Mouse (Mus musculus) CD4-positive, CD25-positive, alpha-beta regulatory T cell, adult 4 months (primary cell): Measurements from ENCODE around the gene Faf2. TPM values are rescaled to one million over a fixed set of nuclear protein-coding genes. Genes with fewer than 3 reads are reported as not detected.
"Not testable (repeated sequence)": the region's sequence is repeated elsewhere in the genome, so short reads cannot be mapped to it uniquely, and the experiment has no call there.

Experiments
- ATAC-seq: one replicate; pipeline ENCODE4 v1.8.0; 2017
- polyA plus RNA-seq, 2 experiments: library from polyadenylated mRNA; unstranded; fragments of 100-300 nt; shearing (Covaris generic); gene quantifications; one replicate each; pipeline ENCODE4 v1.2.1; 2017

The Faf2 gene
- polyA plus RNA-seq, 2 experiments from 2014 or later, result 86.1 to 109 TPM

DNA sequence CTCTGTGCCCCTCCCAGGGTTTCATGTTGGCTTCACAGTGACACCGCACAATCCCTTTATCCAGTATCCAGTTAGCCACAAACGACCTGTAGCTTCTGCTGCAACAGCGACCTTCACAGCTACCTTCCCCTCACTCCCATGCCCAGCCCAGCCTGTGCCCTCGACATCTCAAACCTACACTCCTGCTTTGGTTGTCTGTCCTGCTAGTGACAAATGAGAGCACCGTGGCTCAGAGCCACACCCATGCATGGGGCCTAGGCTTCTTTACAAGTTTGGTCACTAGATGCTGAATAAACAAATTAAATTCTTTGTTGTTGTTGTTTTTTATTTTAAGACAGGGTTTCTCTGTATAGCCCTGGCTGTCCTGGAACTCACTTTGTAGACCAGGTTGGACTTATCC, 14.4 kb upstream of the Faf2 start:
- ATAC-seq, result no peak

GRCm38 (mm10) chr13:54608002-54608401, 13.6 kb upstream of the Faf2 start:
- ATAC-seq, result no peak

- no peak for ATAC-seq
These were observed 12.9 kb upstream of the Faf2 start for GRCm38 (mm10) chr13:54608666-54609065.

GRCm38 (mm10) chr13:54609301-54609700, 12.3 kb upstream of the Faf2 start:
- ATAC-seq, result no peak

DNA sequence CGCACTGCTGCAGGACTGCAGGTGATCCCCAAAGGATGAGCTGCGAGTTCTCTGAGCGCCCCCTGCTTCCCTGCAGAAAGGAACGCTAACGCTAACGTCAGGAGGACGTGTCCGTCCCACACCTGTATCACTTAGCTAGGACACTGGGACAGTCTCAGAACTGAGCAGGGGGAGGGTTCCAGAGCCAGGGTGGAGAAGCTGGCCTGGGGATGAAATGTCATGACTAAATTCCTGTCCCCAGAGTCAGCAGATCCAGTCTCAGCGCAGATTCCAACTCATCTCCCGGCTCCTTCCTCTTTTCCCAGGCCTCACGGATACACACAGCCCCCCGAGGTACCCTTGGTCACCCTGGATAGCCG, 11.0 kb upstream of the Faf2 start:
- no peak for ATAC-seq

DNA sequence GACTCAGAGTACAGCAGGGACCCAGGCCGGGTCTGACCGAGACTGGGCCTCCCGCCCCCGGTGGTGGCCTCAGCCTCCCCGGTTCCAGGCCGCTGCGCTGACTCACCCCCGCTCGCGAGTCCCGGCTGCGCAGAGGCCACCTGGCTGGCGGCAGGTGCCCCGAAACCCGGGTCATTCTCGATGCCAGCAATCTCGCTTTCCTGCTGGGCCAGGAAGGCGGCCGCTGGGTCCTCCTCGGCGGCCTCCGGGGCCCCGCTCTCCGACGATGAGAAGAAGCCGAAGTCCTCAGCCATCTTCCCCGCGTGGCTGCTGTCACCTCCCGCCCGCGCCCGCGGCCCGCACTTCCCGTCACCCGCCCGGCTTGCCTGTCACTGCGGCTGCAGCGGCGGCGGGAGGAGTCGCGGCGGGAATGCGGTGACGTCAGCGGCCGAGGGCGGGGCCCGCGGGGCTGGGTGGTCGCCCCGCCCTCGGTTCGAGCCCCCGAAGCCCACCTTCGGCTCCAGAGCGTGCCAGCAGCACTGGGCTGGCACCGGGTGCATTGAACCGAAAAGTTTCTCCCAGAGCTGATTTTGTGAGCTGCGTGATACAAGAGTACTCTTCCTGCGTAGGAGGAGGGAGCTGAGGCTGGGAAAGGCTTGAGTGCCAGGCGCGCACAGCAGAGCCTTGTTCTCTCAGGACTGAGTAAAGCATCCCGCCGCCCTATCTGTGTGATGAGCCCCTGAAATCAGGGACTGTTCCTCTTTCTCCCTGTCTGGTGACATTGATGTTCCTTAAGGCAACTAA, 10.4 kb upstream of the Faf2 start, which contains the start of gene Cltb:
Gene Cltb, minus strand, starts transcription at position 373 of the 783 bp plus-strand sequence.
- peak; percentile 82 for ATAC-seq

DNA sequence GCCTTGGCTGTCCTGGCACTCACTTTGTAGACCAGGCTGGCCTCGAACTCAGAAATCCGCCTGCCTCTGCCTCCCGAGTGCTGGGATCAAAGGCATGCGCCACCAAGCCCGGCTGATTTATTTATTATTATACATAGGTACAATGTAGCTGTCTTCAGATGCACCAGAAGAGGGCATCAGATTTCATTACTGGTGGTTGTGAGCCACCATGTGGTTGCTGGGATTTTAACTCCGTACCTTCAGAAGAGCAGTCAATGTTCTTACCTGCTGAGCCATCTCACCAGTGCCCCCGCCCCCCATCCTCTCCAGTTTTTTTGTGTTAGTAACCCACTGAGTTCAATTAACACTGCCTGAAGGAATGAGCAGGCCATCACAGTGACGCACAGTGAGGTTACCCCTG, 8.4 kb upstream of the Faf2 start:
- not testable (repeated sequence) for ATAC-seq

DNA sequence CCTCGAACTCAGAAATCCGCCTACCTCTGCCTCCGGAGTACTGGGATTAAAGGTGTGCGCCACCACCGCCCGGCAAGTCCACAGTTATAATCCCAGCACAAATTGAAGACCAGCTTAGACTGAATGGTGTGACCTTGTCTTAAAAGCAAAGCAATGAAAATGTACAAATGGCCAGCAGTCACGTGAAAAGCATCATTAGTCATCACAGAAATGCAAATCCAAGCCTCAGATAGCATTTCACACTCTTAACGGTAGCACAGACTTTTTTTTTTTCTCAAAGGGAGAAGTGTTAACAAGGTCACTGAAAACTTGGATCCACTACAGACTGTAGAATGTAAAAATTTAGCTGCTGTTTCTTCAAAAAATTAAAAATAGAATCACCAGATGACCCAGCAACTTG, 5.3 kb upstream of the Faf2 start:
- no peak for ATAC-seq

GRCm38 (mm10) chr13:54616998-54617397, 4.6 kb upstream of the Faf2 start:
- no peak for ATAC-seq

DNA sequence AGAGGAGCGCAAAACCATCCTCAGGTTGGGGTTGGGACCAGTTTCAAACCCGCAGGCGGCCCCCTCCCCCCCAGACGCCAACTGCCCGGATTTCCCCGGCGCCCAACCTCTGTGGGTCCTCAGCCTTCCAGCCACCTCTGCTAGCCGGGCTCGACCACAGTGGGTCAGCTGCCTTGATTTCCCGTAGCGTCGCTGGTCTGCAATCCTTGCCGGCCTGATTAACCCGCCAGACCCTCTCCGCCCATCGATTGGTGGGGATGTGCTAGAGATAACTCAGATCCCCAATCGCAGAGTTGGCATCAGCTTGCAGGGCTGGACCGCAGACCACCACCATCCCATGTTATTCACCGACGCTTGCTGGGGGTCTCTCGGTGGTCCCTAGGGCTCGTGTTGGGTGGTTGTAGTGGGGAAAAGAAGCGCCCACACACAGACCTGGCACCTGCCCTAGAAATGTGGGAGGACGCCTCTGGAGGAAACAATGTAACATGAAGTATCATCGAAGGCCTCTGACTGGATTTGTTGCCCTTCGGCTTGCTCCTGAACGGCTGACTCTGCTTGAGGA, 457 bp downstream of the Faf2 start:
- peak; percentile 36 for ATAC-seq

DNA sequence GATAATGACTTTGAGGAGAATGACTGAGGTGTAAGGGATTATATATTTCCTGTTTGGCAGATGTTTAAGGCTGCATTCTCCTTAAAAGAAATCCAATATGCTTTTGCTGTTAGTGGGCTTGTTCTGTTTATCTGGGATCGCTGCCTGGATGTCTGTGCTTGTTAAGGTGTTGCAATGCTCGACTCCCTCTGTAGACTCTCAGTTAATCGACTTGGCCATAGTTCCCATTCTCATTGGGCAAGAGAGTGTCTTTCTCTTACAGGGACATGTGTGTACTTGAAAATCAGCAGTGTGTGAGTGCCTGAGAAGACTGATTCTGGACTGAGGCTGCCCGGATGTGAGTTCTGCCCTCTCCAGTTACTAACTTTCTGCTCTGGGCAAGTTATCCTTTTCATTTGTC, 7.5 kb downstream of the Faf2 start:
- ATAC-seq, result no peak

DNA sequence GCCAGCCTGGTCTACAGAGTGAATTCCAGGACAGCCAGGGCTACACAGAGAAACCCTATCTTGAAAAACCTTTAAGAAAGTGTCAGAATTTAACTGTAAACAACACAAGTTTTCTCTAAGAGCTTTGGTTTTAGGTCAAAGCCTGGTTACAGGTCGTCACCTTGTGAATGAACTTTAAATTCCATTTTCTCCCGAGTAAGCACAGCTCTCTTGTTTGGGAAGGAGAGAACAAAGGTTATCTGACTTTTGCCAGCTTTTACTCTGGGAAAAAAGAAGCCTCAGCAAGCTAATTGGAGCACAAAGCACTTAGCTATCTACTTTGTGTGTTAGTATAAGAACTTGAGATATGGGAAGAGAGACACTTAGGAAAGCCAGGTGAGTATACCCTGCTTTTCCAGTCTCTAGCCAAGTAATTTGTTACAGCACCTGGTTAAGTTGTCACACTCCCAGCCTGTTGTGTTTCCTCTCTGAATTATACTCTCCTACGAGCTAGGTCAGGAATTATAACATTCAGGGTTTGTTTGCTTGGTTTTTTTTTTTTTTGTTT, 11.2 kb downstream of the Faf2 start:
- no peak for ATAC-seq

GRCm38 (mm10) chr13:54635011-54635410, 13.4 kb downstream of the Faf2 start:
- no peak for ATAC-seq

GRCm38 (mm10) chr13:54650461-54650860, 28.9 kb downstream of the Faf2 start:
- ATAC-seq, result no peak

DNA sequence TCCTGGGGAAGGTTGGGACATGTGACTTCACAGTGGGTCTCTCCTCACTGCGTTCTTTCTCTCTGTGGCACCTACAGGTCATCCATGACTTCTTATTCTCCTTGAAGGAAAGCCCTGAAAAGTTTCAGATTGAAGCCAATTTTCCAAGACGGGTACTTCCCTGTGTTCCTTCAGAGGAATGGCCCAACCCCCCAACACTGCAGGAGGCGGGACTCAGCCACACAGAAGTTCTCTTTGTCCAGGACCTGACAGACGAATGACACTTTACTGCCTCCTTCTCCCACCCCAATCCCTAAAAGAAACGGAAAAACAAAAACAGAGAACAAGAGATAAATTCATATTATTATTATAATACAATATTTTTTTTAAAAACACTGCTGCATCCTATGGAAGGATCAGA, 39.3 kb downstream of the Faf2 start:
- no peak for ATAC-seq

DNA sequence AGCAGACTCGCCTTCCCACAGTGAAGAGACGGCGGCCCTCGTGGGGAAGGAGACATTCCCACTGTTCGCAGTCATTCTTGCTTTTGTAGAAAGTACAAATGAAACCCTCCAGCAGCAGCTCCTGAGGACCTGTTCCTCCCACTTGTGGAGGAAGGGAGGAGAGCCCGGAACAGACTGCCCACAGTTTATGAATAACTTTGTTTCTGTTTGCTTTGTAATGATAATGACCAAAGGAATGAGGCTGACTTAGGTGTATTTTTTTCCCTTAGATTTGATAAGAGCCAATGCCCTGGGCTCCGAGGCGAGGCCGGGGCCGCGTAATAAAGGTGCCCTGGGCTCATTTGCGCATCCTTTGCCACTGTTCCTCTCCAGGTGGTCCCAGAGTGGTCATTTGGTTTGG, 39.8 kb downstream of the Faf2 start:
- no peak for ATAC-seq

DNA sequence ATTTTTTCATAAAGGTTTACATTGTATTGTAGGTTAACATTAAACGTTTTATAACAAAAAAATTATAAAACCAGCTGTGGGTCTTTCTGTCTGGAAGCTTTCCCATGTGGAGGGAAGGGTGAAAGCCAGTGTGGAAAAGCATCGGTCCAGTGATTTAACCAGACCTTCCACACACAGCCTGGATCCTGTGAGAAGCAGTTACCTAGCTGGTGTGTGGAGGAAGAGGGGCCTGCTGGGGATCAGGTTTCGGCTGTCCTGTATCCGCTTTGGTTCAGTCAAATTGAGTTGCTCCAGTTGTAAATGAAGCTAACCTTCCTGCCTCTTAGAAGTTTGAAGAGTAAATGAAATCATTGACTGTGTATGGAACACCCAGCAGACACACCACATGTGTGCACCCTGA, 42.4 kb downstream of the Faf2 start:
- no peak for ATAC-seq

GRCm38 (mm10) chr13:54664509-54664908, 42.9 kb downstream of the Faf2 start:
- ATAC-seq, result no peak

DNA sequence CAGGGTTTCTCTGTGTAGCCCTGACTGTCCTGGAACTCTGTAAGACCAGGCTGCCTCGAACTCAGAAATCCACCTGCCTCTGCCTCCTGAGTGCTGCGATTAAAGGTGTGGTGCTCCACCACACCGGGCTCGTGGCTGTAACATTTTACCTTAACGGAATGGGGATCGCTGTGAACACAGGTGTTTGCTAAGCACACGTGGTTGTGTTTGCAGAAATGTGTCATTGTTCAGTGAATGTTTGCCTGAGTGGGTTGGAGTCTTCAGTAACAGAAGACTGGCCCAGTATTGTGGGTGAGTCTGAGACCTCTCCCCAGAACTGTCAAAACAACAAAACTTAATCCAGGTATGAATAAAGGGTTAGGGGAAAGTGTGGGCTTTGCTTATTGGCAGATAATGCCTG, 43.5 kb downstream of the Faf2 start:
- no peak for ATAC-seq

DNA sequence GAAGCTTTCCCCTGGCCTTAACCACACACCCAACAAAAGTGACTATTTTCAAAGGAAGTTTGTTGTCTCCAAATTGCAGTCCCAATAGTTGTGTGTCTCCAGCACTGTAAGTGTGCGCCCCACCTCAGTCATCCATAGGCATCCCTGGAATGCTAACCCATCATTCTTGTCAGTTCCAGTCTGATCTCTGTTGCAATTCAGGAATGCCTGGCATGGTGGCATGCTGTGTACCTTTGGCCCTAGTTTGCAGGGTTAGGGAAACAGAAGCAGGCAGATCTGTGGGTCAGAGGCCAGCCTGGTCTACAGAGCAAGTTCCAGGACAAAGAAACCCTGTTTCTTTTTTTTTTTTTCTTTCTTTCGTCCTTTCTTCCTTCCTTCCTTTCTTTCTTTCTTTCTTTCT, 48.9 kb downstream of the Faf2 start:
- ATAC-seq, result no peak

DNA sequence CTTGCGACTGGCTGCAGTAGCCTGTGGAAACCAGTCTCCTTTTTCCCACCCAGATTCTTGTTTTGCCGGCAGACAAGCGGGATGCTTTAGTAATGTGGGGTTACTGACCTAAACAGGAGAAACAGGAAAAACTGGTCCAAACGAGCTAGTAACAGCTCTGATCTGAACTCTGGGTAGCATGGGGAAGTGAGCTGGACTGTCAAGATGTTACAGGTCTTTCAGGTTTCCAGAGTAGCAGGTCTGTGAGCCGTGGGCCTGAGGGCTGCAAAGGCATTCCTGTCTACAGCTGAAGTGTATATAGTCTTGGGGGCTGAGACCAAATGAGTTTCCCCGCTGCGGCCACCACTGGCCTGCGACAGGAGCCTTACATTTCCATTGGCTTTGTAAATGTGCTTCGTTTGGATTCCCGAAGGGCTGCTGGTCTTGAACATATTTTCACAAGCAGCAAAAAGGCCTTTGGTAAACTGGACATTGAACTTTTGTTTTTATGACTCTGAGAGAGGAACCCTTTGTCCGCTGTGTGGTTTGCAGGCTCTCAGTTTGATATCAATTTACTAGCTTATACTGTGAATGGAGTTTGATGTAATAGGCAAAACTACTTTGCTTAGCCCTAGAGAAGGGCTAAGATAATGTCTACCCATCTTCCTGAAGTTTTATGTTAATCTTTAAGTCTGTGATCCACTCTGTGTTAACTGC, 54.5 kb downstream of the Faf2 start:
- ATAC-seq, result no peak

DNA sequence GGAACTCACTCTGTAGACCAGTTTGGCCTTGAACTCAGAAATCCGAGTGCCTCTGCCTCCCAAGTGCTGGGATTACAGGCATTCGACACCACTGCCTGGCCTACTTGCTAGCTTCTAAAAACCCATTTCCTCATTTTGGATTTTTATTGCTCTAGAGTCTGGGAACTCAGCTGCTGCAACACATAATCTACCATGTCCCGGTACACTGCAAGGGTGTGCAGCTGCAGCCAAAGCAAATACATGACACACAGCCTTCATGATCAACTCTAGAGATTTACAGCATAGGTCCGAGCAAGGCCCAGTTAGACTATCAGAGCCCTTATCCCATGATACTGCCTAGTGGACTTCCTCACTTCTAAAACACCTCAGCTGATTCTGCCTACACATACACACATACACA, 56.7 kb downstream of the Faf2 start:
- no peak for ATAC-seq

GRCm38 (mm10) chr13:54680184-54680853, 58.7 kb downstream of the Faf2 start:
- ATAC-seq, result no peak
